Mouse (Mus musculus) left cerebral cortex, adult 8-10 months (tissue): ENCODE measurements at regions not wholly inside any gene's neighbourhood (a gene's known extent, or its start where the extent isn't known, plus 50 kb on each side); places are given as distances from the start of the nearest gene placed in this dataset.

Source experiments
- DNase-seq, 2 experiments: peaks; one replicate each; pipeline ENCODE4 v3.0.0; 2022; ENCODE audit warnings: low spot score in 2 of 2

- DNase-seq, result no peak
These were observed 535.4 kb upstream of the Cntnap5b start for GRCm38 (mm10) chr1:99237214-99237613.

- peak in 1 of 2 experiments; percentile 23 for DNase-seq
These were observed 487.0 kb upstream of the Cntnap5b start for GRCm38 (mm10) chr1:99285612-99286011.

- no peak for DNase-seq
These were observed 484.7 kb upstream of the Cntnap5b start for GRCm38 (mm10) chr1:99287834-99288233.

- DNase-seq, result no peak
These were observed 473.4 kb upstream of the Cntnap5b start for GRCm38 (mm10) chr1:99299139-99299538.

- no peak for DNase-seq
These were observed 455.4 kb upstream of the Cntnap5b start for GRCm38 (mm10) chr1:99317043-99317709.

GRCm38 (mm10) chr1:99317710-99318066 is 454.9 kb upstream of the Cntnap5b start:
- no peak for DNase-seq
